Mouse (Mus musculus) heart, embryonic 11.5 days (tissue): ENCODE results near the gene Cpa1. TPM values are rescaled to one million over a fixed set of nuclear protein-coding genes. Genes with fewer than 3 reads are reported as not detected.

ENCODE experiments used
- ATAC-seq: fragments of 200-750 bp; cut with Nextera tagmentation; replicated peaks from 2 replicates; pipeline ENCODE4 v1.8.0; 2017; ENCODE audit warnings: moderate library complexity; ENCODE audit not compliant: insufficient number of reproducible peaks, low FRiP score, low TSS enrichment
- H3K27ac ChIP-seq: fragments of 300-500 bp; sonication (generic); 2 replicates; pipeline ENCODE4 v1.5.1; 2014; ENCODE audit warnings: mild to moderate bottlenecking, low read depth, low read length
- H3K27me3 ChIP-seq: fragments of 300-500 bp; sonication (generic); 2 replicates; pipeline ENCODE4 v1.6.1; 2014; ENCODE audit warnings: mild to moderate bottlenecking, low read length, mixed read lengths; ENCODE audit not compliant: control insufficient read depth, insufficient read depth
- H3K36me3 ChIP-seq: fragments of 300-500 bp; sonication (generic); 2 replicates; pipeline ENCODE4 v1.6.1; 2014; ENCODE audit warnings: mild to moderate bottlenecking, low read length, moderate library complexity, mixed read lengths; ENCODE audit not compliant: control insufficient read depth, insufficient read depth
- H3K4me1 ChIP-seq: fragments of 300-500 bp; sonication (generic); 2 replicates; pipeline ENCODE4 v1.6.1; 2014; ENCODE audit warnings: low read length; ENCODE audit not compliant: control insufficient read depth, insufficient read depth
- H3K4me2 ChIP-seq: fragments of 300-500 bp; sonication (generic); 2 replicates; pipeline ENCODE4 v1.6.1; 2014; ENCODE audit warnings: mild to moderate bottlenecking, moderate library complexity
- H3K4me3 ChIP-seq: fragments of 300-500 bp; sonication (generic); 2 replicates; pipeline ENCODE4 v1.5.1; 2014; ENCODE audit warnings: low read depth, low read length
- H3K9ac ChIP-seq: fragments of 300-500 bp; sonication (generic); 2 replicates; pipeline ENCODE4 v1.6.1; 2014; ENCODE audit warnings: mild to moderate bottlenecking, low read depth, low read length, moderate library complexity
- H3K9me3 ChIP-seq: fragments of 300-500 bp; sonication (generic); replicated peaks from 2 replicates; pipeline ENCODE4 v1.6.1; 2016; ENCODE audit warnings: low read length; ENCODE audit not compliant: control insufficient read depth
- WGBS: fragments of 180-500 bp; shearing (Covaris S2); extraction: QIAGEN DNeasy Blood & Tissue Kit; methylation state at CpG from one replicate; pipeline ENCODE4 v1.1.7; 2014; ENCODE audit not compliant: insufficient replicate concordance; 5-methylcytosine and 5-hydroxymethylcytosine counted together
- polyA plus RNA-seq: library from polyadenylated mRNA; unstranded; fragments of >200 nt; fragmentation: Nextera tagmentation; extraction: Ambion mirVana; gene quantifications from 2 replicates; pipeline ENCODE4 v1.2.1, GENCODE M21; 2014

The Cpa1 gene
- 2.4 and 2.5 TPM in 2 replicates for polyA plus RNA-seq

- no peak within 1 kb of the TSS for H3K9ac ChIP-seq
- H3K27me3 ChIP-seq = no peaks in the 10 kb centered on the region
- peaks cover 14% of the 10 kb centered on the region; the same call in 1 of the 2 replicates for H3K4me1 ChIP-seq
- no peak within 1 kb of the TSS for H3K4me2 ChIP-seq
- H3K9me3 ChIP-seq = no peaks in the 10 kb centered on the region
- H3K36me3 ChIP-seq = no peaks in the 10 kb centered on the region
- 42% methylated on average over 5 of the region's 5 CpGs for WGBS
- 0 out of 2 replicates have a peak within 1 kb of the TSS, but pooled peaks have one; percentile 10 for H3K27ac ChIP-seq
- H3K4me3 ChIP-seq = no peak within 1 kb of the TSS
- ATAC-seq = no peak
Observed at GRCm38 (mm10) chr6:30638674-30639268, at the start of gene Cpa1. TSS of gene Cpa1 (plus strand) at chr6:30639218.

- no peak overlapping the region for H3K4me3 ChIP-seq
- 9% methylated on average over 2 of the region's 2 CpGs for WGBS
- no peak overlapping the region for H3K9ac ChIP-seq
- peak overlapping the region; percentile 54 for H3K27ac ChIP-seq
- no peaks in the 10 kb centered on the region for H3K27me3 ChIP-seq
- no peak overlapping the region for H3K4me2 ChIP-seq
- ATAC-seq = no peak
- no peaks in the 10 kb centered on the region for H3K9me3 ChIP-seq
- no peaks in the 10 kb centered on the region for H3K36me3 ChIP-seq
- H3K4me1 ChIP-seq = peaks cover 17% of the 10 kb centered on the region
Observed at GRCm38 (mm10) chr6:30589819-30590218, 49.2 kb upstream of the Cpa1 start.

- WGBS = 51% methylated on average over 5 of the region's 5 CpGs
Observed at GRCm38 (mm10) chr6:30591851-30592404, 47.1 kb upstream of the Cpa1 start.

GRCm38 (mm10) chr6:30592417-30592974 lies 46.5 kb upstream of the Cpa1 start:
- H3K4me3 ChIP-seq = no peak overlapping the region
- H3K27ac ChIP-seq = no peak overlapping the region
- no peaks in the 10 kb centered on the region for H3K9me3 ChIP-seq
- H3K27me3 ChIP-seq = no peaks in the 10 kb centered on the region
- WGBS = 76% methylated on average over 10 of the region's 10 CpGs
- no peak for ATAC-seq
- H3K9ac ChIP-seq = no peak overlapping the region
- peaks cover 15% of the 10 kb centered on the region for H3K4me1 ChIP-seq
- no peak overlapping the region for H3K4me2 ChIP-seq
- H3K36me3 ChIP-seq = no peaks in the 10 kb centered on the region

More at GRCm38 (mm10) chr6:30591851-30592404, 47.1 kb upstream of the Cpa1 start:
- Histone ChIP-seq H3K27me3 (no peaks in the 10 kb centered on the region), H3K4me2 (no peak overlapping the region), H3K9me3 (no peaks in the 10 kb centered on the region), H3K36me3 (no peaks in the 10 kb centered on the region), H3K9ac (no peak overlapping the region), H3K4me3 (no peak overlapping the region), H3K27ac (no peak overlapping the region), H3K4me1 (peaks cover 16% of the 10 kb centered on the region)
- no peak for ATAC-seq

- Histone ChIP-seq H3K4me1 (peaks cover 11% of the 10 kb centered on the region), H3K9ac (no peak overlapping the region), H3K36me3 (no peaks in the 10 kb centered on the region), H3K27ac (no peak overlapping the region), H3K4me3 (no peak overlapping the region), H3K27me3 (no peaks in the 10 kb centered on the region), H3K9me3 (no peaks in the 10 kb centered on the region), H3K4me2 (no peak overlapping the region)
- WGBS = 31% methylated on average over 7 of the region's 7 CpGs
- no peak for ATAC-seq
Observed at GRCm38 (mm10) chr6:30594364-30594763, 44.7 kb upstream of the Cpa1 start.

GRCm38 (mm10) chr6:30596230-30596898 lies 42.7 kb upstream of the Cpa1 start:
- Histone ChIP-seq H3K4me1 (peaks cover 4% of the 10 kb centered on the region; the same call in 1 of the 2 replicates), H3K9ac (no peak overlapping the region), H3K27me3 (no peaks in the 10 kb centered on the region), H3K9me3 (no peaks in the 10 kb centered on the region), H3K27ac (no peak overlapping the region), H3K4me3 (no peak overlapping the region), H3K4me2 (no peak overlapping the region), H3K36me3 (no peaks in the 10 kb centered on the region)
- ATAC-seq = no peak
- WGBS = 83% methylated on average over 8 of the region's 8 CpGs

GRCm38 (mm10) chr6:30600033-30600432 lies 39.0 kb upstream of the Cpa1 start:
- Histone ChIP-seq H3K9ac (no peak overlapping the region), H3K36me3 (no peaks in the 10 kb centered on the region), H3K9me3 (no peaks in the 10 kb centered on the region), H3K4me2 (no peak overlapping the region), H3K27ac (no peak overlapping the region), H3K4me3 (no peak overlapping the region), H3K27me3 (no peaks in the 10 kb centered on the region), H3K4me1 (no peaks in the 10 kb centered on the region)
- WGBS = 45% methylated on average over 3 of the region's 3 CpGs
- no peak for ATAC-seq

GRCm38 (mm10) chr6:30600995-30601394 lies 38.0 kb upstream of the Cpa1 start:
- 64% methylated on average over 1 of the region's 1 CpGs for WGBS
- H3K9ac ChIP-seq = no peak overlapping the region
- no peak for ATAC-seq
- H3K4me1 ChIP-seq = no peaks in the 10 kb centered on the region
- no peaks in the 10 kb centered on the region for H3K9me3 ChIP-seq
- no peak overlapping the region for H3K4me3 ChIP-seq
- no peak overlapping the region for H3K4me2 ChIP-seq
- H3K27ac ChIP-seq = no peak overlapping the region
- no peaks in the 10 kb centered on the region for H3K36me3 ChIP-seq
- no peaks in the 10 kb centered on the region for H3K27me3 ChIP-seq
